Mouse (Mus musculus) lung, postnatal 25 days (tissue): Measurements from ENCODE around the gene Gm12794.
"Not testable (repeated sequence)": the region's sequence is repeated elsewhere in the genome, so short reads cannot be mapped to it uniquely, and the experiment has no call there.

ENCODE experiments used
- DNase-seq: peaks from one replicate; pipeline ENCODE4 v3.0.0; 2022; ENCODE audit warnings: low spot score

Gene Gm12794

GRCm38 (mm10) chr4:101940107-101940506, at the start of gene Gm12794:
TSS of gene Gm12794 (plus strand) at chr4:101940407.
- DNase-seq = not testable (repeated sequence)

- no peak for DNase-seq
These were observed 46.4 kb upstream of the Gm12794 start, which contains the start of gene C130073F10Rik for GRCm38 (mm10) chr4:101893656-101894420. TSS of gene C130073F10Rik (minus strand) at chr4:101893789.

GRCm38 (mm10) chr4:101908821-101909220, 31.4 kb upstream of the Gm12794 start, which contains the start of gene Gm12800:
TSS of gene Gm12800 (plus strand) at chr4:101909121.
- not testable (repeated sequence) for DNase-seq

GRCm38 (mm10) chr4:101980949-101981348, 40.7 kb downstream of the Gm12794 start, which contains the start of gene Gm12790:
TSS of gene Gm12790 (minus strand) at chr4:101981049.
- not testable (repeated sequence) for DNase-seq

GRCm38 (mm10) chr4:101985678-101986077, 45.5 kb downstream of the Gm12794 start:
- DNase-seq = no peak

- DNase-seq = not testable (repeated sequence)
These were observed 46.1 kb downstream of the Gm12794 start, which contains the start of gene Gm12789 for GRCm38 (mm10) chr4:101986326-101986725. TSS of gene Gm12789 (plus strand) at chr4:101986626.
